Mouse (Mus musculus): ENCODE measurements at regions not wholly inside any gene's neighbourhood (a gene's known extent, or its start where the extent isn't known, plus 50 kb on each side); places are given as distances from the start of the nearest gene placed in this dataset.
"Not testable (repeated sequence)": the region's sequence is repeated elsewhere in the genome, so short reads cannot be mapped to it uniquely, and the experiment has no call there.

GRCm38 (mm10) chr15:3909471-3909870 is 69.9 kb downstream of the Fbxo4 start:
- DNase-seq (ENCODE audit: extremely low read depth, low read depth), result no peak

GRCm38 (mm10) chr15:3908721-3909120 is 70.7 kb downstream of the Fbxo4 start:
- peak; percentile 9 for DNase-seq (ENCODE audit: extremely low read depth, low read depth)

DNA sequence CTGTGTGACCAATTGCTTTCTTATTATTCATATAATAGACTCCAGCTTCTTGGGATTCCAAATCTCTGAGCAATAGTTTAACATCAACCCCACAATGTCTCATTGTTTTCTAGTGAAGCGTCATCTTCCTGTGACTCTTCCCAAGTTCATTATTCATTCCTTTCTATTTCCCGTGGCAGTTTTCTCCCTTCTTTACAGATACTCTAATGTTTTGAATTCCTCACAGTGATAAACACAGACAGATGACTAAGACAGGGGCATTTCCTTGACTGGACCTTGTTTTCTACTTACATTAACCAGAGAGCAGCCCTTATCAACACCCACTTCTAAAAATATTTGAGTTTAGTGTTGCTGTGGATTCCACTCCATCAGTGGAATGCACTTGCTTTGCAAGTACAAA is 73.8 kb downstream of the Fbxo4 start:
- DNase-seq (ENCODE audit: extremely low read depth, low read depth), result no peak

DNA sequence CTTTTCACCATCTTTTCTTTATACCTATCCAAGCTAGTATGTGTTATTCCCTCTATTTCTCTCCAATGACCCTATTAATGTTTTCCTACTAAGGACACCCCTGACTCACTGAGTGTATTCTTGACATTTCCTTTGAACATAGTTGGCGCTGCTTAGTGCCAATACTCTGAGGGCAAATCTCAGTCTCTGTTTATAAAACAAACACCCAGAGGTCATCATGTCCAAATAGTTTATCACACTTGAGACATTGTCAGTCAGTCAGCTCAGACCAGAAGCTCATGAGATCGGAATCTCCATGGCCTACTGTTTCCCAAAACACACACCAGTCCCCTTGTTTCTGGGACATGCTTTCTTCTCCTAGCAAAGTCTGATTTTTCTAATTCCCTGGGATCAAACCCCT is 100.9 kb downstream of the Fbxo4 start:
- no peak for DNase-seq (ENCODE audit: extremely low read depth, low read depth)

DNA sequence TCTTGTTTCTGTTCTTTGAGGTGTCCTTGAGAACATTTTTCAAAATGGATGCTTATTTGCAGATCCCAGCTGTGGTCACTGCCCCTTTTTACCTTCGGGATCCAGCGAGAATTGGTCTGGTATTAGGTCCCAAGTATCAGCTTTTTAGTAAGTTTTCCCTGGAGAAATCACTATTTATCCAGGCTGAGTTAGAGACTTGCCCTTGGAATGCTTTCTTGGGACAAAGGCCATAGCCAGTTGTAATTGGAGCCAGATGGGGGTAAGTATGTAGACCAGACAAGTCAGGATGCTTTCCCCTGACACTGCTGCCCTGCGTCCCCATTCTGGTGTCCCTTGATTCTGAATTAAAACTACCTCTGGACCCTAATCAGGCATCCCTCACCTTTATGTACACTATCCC is 101.9 kb downstream of the Fbxo4 start:
- DNase-seq (ENCODE audit: extremely low read depth, low read depth), result no peak

- DNase-seq (ENCODE audit: extremely low read depth, low read depth), result not testable (repeated sequence)
Observed at GRCm38 (mm10) chr15:3875210-3875861, 104.0 kb downstream of the Fbxo4 start.

- DNase-seq (ENCODE audit: extremely low read depth, low read depth), result no peak
Observed at GRCm38 (mm10) chr15:3831802-3832201, 147.6 kb downstream of the Fbxo4 start.

DNA sequence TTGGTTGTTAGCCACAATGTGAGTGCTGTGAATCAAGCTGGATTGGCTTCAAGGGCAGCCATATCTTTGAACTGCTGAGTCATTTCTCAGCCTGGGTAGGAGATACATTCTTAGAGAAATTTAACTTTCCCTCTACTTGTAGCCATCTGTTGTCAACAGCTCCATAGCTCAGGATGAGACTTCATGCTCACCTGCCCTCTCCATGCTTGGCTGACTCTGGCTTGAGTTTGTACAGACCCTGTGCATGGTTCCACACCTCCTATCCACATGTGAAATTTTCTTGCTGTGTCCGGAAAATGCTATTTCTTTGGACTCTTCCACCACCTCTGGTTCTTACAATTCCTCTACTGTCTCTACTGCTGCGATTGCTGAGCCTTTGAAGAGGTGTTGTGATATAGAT is 173.9 kb downstream of the Fbxo4 start:
- no peak for DNase-seq (ENCODE audit: extremely low read depth, low read depth)

DNA sequence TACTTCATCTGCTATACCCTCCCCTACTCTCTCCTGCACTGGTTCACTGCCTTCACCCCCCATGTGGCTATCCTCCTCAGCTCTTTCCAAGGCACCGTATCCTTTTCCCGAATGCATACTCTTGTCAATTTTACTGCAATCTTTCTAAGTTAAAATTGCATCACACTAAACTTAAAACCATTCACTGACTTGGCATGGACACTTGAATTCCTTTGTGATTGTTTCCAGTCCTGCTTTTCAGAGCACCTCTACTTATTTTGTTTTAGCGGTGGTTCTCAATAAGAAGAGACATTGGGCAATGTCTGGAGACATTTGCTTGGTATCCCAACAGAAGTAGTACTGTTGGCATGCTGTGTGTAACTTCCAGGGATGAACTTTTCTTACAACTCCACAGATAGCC is 192.6 kb upstream of the Ghr start:
- DNase-seq (ENCODE audit: extremely low read depth, low read depth), result no peak

DNA sequence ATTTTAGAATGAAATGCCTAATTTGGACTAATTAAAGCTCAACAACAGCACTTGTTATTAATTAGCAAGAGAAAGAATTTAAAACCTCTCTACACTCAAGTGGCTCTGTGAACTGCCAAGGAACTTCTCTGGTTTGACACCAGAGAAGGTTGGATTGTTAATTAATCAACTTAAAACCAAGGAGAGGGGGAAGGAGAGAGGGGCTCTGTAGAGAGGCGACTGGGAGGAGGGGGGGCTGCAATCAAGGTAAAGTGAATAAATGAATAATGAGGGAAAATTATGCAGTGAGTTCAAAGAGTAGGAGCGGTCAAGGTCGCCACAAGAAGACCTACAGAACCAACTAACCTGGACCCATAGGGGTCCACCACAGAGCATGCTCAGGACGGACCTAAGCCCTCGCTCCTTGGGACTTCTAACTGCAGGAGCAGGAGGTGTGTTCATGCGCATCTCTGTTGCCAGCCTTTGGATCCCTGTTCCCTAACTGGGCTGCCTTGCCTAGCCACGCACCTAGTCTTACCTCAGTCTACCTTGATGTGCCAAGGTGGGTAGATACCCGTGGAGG is 189.0 kb upstream of the Ghr start:
- DNase-seq (ENCODE audit: extremely low read depth, low read depth), result no peak

GRCm38 (mm10) chr15:3770312-3770711 is 187.0 kb upstream of the Ghr start:
- DNase-seq (ENCODE audit: extremely low read depth, low read depth), result no peak

DNA sequence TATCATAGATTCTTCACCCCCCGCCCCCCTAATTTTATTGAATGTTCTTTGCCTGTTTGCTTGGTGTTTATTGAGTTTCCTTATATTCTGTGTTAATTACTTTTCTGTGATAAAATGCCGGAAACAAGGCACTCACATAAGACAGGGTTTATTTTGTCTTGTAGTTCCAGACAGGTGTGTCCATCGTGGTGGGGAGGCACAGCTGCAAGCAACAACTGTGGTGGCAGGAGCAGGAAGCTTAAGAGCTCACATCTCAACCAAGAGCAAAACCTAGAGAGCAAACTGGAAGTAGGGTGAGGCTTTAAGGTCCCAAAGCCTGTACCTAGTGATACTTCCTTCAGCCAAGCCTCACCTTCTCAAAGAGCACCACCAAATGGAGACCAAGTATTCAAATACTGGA is 181.4 kb upstream of the Ghr start:
- no peak for DNase-seq (ENCODE audit: extremely low read depth, low read depth)

DNA sequence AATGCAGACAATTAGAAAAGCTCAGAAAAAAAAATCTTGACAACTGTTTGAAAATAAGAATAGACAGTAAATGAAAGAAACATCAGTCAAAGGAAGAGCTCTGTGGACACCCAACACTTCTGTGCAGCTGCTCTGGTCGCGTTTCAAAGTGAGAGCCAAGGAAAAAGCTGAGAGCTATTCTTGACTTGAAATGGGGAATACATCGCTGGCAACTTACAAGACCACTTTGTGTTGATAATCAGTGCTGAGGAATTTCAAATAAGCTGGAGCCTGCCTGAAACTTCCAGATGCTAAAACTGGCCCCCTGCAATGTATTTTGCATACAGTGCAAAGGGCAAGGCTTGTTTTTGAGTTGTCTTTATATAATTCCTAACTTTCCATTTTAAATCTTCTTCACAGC is 177.1 kb upstream of the Ghr start:
- DNase-seq (ENCODE audit: extremely low read depth, low read depth), result no peak

DNA sequence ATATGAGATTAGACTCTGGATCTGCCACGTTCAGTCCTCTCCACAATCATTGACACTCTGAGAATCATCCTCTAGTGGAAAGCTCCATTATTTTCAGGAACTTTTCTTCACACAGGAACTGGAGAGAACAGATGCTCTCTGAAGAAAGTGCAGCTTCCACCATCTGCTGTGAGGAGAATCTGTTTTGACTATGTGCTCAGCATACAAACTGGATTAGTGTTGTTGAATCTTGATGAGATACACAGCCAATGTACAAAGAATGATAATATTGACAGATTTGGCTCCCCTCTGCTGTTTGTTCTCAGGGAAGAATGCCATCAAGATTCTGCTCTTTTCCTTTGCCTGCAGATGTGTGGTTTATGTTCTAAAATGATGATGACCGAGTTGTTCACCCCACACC is 172.3 kb upstream of the Ghr start:
- DNase-seq (ENCODE audit: extremely low read depth, low read depth), result no peak

GRCm38 (mm10) chr15:3748072-3748471 is 164.8 kb upstream of the Ghr start:
- not testable (repeated sequence) for DNase-seq (ENCODE audit: extremely low read depth, low read depth)

DNA sequence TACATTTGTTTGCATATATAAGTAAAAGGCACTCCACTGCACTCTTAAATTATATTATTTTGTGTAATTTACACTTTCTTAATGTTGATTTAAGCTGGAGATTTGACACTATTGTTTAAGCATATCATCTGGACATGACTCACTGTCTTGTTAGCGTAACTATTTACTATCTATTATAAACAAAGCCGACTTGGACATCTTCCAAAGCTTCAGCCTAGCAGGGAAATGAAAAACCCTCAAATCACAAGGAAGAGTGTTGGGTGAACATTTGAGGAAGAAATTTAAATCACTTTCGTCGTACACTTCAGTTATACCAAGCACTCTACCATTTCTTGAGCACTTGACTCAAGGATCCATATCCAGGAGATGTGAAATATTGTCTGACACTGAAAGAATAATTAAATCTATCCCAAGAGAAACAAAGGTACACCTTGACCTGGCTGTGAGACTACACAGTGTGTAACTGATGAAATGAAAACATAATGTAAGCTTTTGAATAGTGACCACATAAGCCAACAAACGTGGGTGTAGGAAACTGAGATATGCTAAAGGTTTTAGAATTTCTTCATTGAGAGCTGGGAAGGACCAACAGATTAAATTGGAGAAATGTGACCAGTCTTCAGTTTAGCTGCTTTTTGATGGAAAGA is 160.0 kb upstream of the Ghr start:
- DNase-seq (ENCODE audit: extremely low read depth, low read depth), result no peak

DNA sequence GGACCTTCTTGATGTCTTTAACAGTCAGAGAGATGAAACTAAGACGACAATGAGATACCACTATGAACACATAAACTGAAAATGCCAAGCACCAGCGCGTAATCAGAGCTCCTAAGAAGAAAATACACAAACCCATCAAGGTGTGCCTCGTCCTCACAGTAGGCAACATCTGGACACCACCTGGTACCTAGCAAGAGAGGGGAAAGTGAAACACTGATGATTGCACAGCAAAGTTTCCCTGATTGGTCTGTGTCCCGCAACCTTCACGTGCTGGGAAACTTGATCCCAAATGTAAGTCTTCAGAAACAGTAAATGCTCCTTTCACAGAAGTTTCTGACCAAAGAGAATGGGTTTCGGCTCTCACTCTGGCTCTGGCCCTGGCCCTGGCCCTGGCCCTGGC is 158.9 kb upstream of the Ghr start:
- DNase-seq (ENCODE audit: extremely low read depth, low read depth), result no peak

- DNase-seq (ENCODE audit: extremely low read depth, low read depth), result no peak
Observed at GRCm38 (mm10) chr15:3725214-3725613, 141.9 kb upstream of the Ghr start.

- DNase-seq (ENCODE audit: extremely low read depth, low read depth), result no peak
Observed at GRCm38 (mm10) chr15:3720668-3721340, 137.5 kb upstream of the Ghr start.

DNA sequence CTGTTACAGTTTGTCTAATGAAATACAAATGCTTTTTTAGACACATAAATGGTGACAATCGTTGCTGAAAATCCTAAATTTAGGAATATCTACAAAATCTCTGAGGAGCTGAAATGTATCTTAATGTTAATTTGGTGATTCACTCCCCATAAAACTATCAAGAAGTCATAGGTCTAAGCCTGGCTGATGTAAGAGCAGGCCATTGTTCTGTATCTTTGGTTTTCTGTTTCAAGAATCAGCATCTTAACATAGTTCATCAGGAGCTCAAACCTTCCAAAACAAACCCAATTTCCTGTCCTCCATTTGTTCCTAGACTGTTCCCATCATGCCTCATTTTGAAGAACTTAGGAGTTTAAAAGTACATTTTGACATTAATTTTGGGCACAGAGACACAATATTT is 128.5 kb upstream of the Ghr start:
- DNase-seq (ENCODE audit: extremely low read depth, low read depth), result no peak

DNA sequence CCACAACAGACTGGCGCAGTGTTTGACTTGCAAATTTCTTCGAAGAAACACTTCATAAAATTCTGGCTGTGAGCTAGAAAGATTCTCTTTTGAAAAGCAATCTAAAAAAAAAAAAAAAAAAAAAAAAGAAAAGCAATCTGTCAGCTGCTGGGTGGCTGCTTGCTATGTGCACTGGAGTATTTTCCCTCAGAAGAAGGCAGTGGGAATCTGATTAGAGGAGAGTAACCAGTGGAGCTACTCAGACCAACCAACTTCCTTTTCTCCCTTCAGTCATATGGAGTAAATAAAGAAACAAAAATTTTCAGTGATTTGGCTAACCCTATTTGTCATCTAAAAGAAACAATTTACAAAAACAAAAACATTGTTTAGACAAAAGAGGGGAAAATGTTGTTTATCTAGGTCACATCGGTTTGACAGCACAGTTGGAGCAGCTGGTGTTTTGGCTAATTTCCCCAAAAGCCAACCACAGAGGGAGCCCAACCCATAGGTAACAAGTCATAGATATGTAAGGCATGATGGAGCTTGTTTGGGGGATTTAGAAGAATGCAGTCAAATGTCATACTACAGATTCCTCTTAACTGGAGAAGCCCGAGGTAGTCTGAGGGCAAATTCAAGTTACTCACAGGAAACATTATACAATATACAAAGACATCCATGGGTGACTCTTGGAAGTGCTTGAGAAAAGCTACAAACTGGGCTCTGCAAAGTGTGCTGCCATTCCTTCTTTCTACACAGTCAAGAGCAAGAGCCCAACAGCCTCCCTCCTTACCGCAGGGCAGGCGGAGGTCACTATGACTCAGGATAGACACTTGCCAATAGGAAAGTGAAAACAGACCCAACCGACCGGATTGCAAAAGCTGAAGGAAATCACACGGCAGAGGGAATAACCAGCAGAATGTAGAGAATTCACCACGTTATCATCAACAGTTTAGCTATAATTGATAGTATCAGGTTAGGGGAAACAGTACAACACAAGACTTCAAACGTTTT is 124.1 kb upstream of the Ghr start:
- no peak for DNase-seq (ENCODE audit: extremely low read depth, low read depth)
